Mouse (Mus musculus) hindbrain, embryonic 12.5 days (tissue): Measurements from ENCODE around the gene Ano10. TPM values are rescaled to one million over a fixed set of nuclear protein-coding genes. Genes with fewer than 3 reads are reported as not detected.

Experiments used
- ATAC-seq: fragments of 200-750 bp; cut with Nextera tagmentation; 2 replicates; pipeline ENCODE4 v1.8.0; 2017; ENCODE audit warnings: moderate TSS enrichment; ENCODE audit not compliant: low FRiP score
- H3K27ac ChIP-seq: fragments of 300-500 bp; sonication (generic); 2 replicates; pipeline ENCODE4 v1.5.1; 2016; ENCODE audit warnings: mild to moderate bottlenecking
- H3K27me3 ChIP-seq: fragments of 300-500 bp; sonication (generic); 2 replicates; pipeline ENCODE4 v1.6.1; 2016; ENCODE audit warnings: mild to moderate bottlenecking
- H3K36me3 ChIP-seq: fragments of 300-500 bp; sonication (generic); 2 replicates; pipeline ENCODE4 v1.6.1; 2016; ENCODE audit warnings: mild to moderate bottlenecking
- H3K4me1 ChIP-seq: fragments of 300-500 bp; sonication (generic); 2 replicates; pipeline ENCODE4 v1.6.1; 2016
- H3K4me2 ChIP-seq: fragments of 300-500 bp; sonication (generic); replicated peaks from 2 replicates; pipeline ENCODE4 v1.6.1; 2016; ENCODE audit warnings: mild to moderate bottlenecking
- H3K4me3 ChIP-seq: fragments of 300-500 bp; sonication (generic); 2 replicates; pipeline ENCODE4 v1.5.1; 2016; ENCODE audit warnings: mild to moderate bottlenecking
- H3K9ac ChIP-seq: fragments of 300-500 bp; sonication (generic); 2 replicates; pipeline ENCODE4 v1.6.1; 2016; ENCODE audit warnings: mild to moderate bottlenecking, moderate library complexity
- H3K9me3 ChIP-seq: fragments of 300-500 bp; sonication (generic); replicated peaks from 2 replicates; pipeline ENCODE4 v1.6.1; 2016; ENCODE audit warnings: mild to moderate bottlenecking
- WGBS: fragments of 180-500 bp; shearing (Covaris S2); methylation state at CpG from one replicate; pipeline ENCODE4 v1.1.7; 2016; 5-methylcytosine and 5-hydroxymethylcytosine counted together
- polyA plus RNA-seq: library from polyadenylated mRNA; unstranded; fragments of >200 nt; fragmentation: Nextera tagmentation; extraction: Ambion mirVana; gene quantifications from 2 replicates; pipeline ENCODE4 v1.2.1, GENCODE M21; 2016

Gene Ano10
- polyA plus RNA-seq, 1 experiment from 2014 or later: 53.6 TPM

DNA sequence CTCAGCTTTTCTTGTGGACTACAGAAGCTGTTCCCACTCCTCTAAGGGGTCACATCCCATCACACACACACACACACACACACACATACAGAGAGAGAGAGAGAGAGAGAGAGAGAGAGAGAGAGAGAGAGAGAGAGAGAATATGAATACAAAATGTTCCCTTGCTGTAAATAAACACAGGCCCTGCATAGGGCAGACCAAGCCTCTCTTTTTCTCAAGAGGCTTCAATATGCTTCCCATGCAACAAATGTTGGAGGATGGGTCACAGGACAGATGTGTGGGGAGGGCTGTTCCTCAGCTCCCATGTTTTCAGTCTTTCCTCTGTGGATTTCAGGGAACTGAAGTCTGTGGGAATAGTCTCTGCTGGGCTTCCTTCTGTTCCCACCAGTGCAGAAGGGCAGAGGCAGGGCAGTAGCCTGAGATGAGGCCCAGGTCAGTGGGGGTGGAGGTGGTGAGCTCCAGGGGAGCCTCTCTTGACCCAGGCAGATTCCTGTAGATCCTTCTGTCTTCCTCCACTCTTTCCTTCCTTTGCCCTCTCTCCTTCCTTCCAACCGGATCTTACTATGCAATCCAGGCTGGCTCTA, 107.5 kb downstream of the Ano10 start:
- peaks cover 5% of the 10 kb centered on the region; the same call in 1 of the 2 replicates for H3K36me3 ChIP-seq
- 67% methylated on average over 1 of the region's 1 CpGs for WGBS

DNA sequence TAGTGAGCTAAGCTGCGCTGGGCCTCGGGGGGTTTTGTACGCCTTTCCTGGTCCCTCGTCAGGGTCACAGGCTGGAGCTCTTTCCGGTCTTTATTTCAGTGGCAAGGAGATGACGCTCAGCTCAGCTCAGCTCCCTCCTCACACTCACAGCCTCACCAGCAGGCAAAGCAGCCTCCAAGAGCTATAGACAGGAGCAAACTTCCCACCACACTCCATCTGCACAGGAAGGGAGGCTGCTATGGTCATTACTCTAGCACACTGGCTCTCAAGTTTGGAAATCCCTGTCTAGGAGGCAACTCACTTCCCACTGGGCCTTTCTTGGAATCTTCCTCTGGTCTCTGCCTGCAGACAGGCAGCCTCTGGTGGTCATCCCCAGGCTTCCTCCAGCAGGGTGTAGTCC, 108.3 kb downstream of the Ano10 start:
- no peak overlapping the region for H3K4me2 ChIP-seq
- H3K9me3 ChIP-seq: no peaks in the 10 kb centered on the region
- peaks cover 5% of the 10 kb centered on the region; the same call in 1 of the 2 replicates for H3K36me3 ChIP-seq
- peaks cover 2% of the 10 kb centered on the region; the same call in 1 of the 2 replicates for H3K4me1 ChIP-seq
- no peak overlapping the region for H3K27ac ChIP-seq
- no peak overlapping the region for H3K4me3 ChIP-seq
- H3K9ac ChIP-seq: no peak overlapping the region
- 61% methylated on average over 6 of the region's 6 CpGs for WGBS
- ATAC-seq: no peak
- H3K27me3 ChIP-seq: no peaks in the 10 kb centered on the region

More for the DNA sequence above, 107.5 kb downstream of the Ano10 start:
- ATAC-seq: no peak
- H3K9ac ChIP-seq: no peak overlapping the region
- H3K4me1 ChIP-seq: peaks cover 2% of the 10 kb centered on the region; the same call in 1 of the 2 replicates
- H3K4me2 ChIP-seq: no peak overlapping the region
- no peak overlapping the region for H3K4me3 ChIP-seq
- H3K27ac ChIP-seq: no peak overlapping the region
- no peaks in the 10 kb centered on the region for H3K9me3 ChIP-seq
- no peaks in the 10 kb centered on the region for H3K27me3 ChIP-seq

DNA sequence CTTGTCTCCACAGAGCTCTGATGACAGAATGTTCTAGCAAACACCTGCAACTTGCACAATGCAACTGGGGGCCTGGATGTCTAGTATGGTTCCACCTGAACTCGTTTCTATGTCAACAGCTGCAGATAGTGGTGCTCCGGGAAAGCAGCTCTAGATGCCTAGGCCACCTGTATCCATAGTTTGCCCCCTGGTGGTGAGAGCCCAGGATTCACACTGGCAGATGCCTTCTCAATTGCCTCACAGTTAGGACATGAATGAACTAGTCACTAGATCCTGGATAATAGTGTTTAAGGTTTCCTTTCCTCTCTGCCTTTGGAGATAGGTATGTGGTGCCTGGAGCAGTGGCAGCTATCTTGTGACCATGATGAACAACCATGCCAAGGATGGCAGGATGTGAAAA, 109.2 kb downstream of the Ano10 start:
- no peak for ATAC-seq

DNA sequence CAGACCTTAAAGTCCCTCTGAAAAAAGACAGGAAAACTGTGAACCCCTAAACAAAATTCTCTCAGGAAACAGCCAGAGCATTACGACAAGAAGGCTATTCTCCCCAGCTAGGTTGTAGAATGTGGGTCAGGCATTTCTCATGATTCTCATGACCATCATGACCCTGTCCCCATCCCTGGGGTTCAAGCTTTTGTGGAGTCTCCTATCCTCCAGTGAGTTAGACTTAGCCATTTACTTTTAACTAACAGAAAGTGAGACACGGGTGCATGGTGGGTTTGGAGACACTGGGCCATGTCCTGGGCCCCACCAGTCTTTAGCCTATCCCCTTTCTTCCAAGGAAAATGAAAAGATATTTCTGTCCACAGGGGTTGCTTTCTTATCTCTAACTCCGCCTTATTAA, 109.9 kb downstream of the Ano10 start:
- H3K4me3 ChIP-seq: no peak overlapping the region
- H3K27me3 ChIP-seq: no peaks in the 10 kb centered on the region
- ATAC-seq: no peak
- peaks cover 5% of the 10 kb centered on the region; the same call in 1 of the 2 replicates for H3K36me3 ChIP-seq
- H3K27ac ChIP-seq: no peak overlapping the region
- no peaks in the 10 kb centered on the region for H3K9me3 ChIP-seq
- WGBS: 86% methylated on average over 3 of the region's 3 CpGs
- no peak overlapping the region for H3K9ac ChIP-seq
- no peak overlapping the region for H3K4me2 ChIP-seq
- peaks cover 2% of the 10 kb centered on the region; the same call in 1 of the 2 replicates for H3K4me1 ChIP-seq

More for the DNA sequence above, 109.2 kb downstream of the Ano10 start:
- H3K9me3 ChIP-seq: no peaks in the 10 kb centered on the region
- no peak overlapping the region for H3K4me3 ChIP-seq
- 23% methylated on average over 2 of the region's 2 CpGs for WGBS
- no peak overlapping the region for H3K9ac ChIP-seq
- H3K27me3 ChIP-seq: no peaks in the 10 kb centered on the region
- peaks cover 2% of the 10 kb centered on the region; the same call in 1 of the 2 replicates for H3K4me1 ChIP-seq
- H3K4me2 ChIP-seq: no peak overlapping the region
- H3K36me3 ChIP-seq: peaks cover 5% of the 10 kb centered on the region; the same call in 1 of the 2 replicates
- no peak overlapping the region for H3K27ac ChIP-seq

DNA sequence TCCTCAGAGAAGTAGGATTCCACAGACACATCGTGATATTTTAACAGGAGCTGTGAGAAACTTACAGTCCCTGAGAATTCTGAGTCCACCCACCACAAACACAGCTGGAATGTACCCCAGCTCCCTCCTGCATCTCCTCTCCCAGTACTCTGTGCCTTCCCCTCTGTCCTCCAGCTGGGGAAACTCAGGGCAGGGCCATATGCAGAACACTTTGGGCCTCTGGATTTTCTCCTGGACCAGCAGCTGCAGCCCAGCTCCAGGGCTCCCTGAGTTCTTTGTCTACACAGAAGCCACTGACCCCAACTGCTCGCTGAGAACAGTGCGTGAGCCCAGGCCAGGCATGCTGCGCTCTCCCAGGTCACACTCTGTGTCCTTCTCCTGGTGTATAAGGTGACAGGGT, 111.1 kb downstream of the Ano10 start:
- WGBS: 75% methylated on average over 4 of the region's 4 CpGs

DNA sequence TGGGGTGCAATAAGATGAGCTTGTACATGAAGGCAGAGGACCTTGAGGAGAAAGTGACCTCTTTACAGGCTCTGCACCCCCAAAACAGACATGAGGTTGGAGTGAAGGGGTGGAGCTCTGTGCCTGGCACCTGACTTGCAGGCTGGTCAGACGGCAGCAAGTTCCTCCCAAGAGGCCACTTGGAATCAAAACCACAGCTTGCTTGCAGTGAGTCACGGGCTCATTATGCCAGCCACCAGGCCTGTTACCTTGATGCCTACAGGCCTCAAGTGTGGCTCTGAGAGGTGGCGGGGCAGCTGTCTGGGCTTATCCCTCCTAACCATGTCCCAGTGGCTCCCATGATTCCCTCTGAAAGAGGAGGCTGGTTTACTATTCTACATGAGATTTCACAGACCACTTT, 114.1 kb downstream of the Ano10 start:
- ATAC-seq: no peak
- Histone ChIP-seq H3K27me3 (no peaks in the 10 kb centered on the region), H3K4me3 (no peak overlapping the region), H3K27ac (no peak overlapping the region), H3K9me3 (no peaks in the 10 kb centered on the region), H3K4me2 (no peak overlapping the region), H3K4me1 (0 out of 2 replicates have a peak, but pooled peaks cover 8% of the 10 kb centered on the region), H3K9ac (no peak overlapping the region), H3K36me3 (peaks cover 17% of the 10 kb centered on the region; the same call in 1 of the 2 replicates)
- WGBS: 85% methylated on average over 3 of the region's 3 CpGs

More for the DNA sequence above, 111.1 kb downstream of the Ano10 start:
- no peaks in the 10 kb centered on the region for H3K27me3 ChIP-seq
- ATAC-seq: no peak
- H3K4me3 ChIP-seq: no peak overlapping the region
- no peak overlapping the region for H3K4me2 ChIP-seq
- H3K36me3 ChIP-seq: peaks cover 5% of the 10 kb centered on the region; the same call in 1 of the 2 replicates
- 0 out of 2 replicates have a peak, but pooled peaks cover 7% of the 10 kb centered on the region for H3K4me1 ChIP-seq
- H3K27ac ChIP-seq: no peak overlapping the region
- H3K9ac ChIP-seq: no peak overlapping the region
- H3K9me3 ChIP-seq: no peaks in the 10 kb centered on the region

DNA sequence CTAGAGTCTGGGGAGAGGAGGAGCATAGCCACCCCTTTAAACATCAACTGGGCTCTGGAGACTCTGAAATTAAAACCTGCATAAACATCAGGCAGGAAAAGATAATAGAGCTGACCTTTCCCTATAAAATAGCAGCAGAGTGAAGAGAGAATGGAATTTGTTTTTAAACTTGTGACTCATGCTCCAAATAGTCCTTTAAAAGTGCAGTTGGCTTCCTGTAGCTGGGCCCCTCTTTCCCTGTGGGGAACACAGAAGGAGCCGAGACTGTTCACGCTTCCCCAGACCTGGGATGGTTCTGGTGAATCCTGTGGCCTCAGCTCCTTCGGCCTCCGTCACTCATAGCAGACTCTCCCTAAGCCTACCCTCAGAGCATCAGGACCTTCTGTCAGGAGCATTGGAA, 115.8 kb downstream of the Ano10 start:
- ATAC-seq: no peak
- Histone ChIP-seq H3K4me1 (peaks cover 13% of the 10 kb centered on the region; the same call in 1 of the 2 replicates), H3K27me3 (no peaks in the 10 kb centered on the region), H3K4me2 (no peak overlapping the region), H3K9ac (no peak overlapping the region), H3K27ac (no peak overlapping the region), H3K9me3 (no peaks in the 10 kb centered on the region), H3K36me3 (peaks cover 30% of the 10 kb centered on the region; the same call in 1 of the 2 replicates), H3K4me3 (no peak overlapping the region)
- WGBS: 66% methylated on average over 4 of the region's 4 CpGs

DNA sequence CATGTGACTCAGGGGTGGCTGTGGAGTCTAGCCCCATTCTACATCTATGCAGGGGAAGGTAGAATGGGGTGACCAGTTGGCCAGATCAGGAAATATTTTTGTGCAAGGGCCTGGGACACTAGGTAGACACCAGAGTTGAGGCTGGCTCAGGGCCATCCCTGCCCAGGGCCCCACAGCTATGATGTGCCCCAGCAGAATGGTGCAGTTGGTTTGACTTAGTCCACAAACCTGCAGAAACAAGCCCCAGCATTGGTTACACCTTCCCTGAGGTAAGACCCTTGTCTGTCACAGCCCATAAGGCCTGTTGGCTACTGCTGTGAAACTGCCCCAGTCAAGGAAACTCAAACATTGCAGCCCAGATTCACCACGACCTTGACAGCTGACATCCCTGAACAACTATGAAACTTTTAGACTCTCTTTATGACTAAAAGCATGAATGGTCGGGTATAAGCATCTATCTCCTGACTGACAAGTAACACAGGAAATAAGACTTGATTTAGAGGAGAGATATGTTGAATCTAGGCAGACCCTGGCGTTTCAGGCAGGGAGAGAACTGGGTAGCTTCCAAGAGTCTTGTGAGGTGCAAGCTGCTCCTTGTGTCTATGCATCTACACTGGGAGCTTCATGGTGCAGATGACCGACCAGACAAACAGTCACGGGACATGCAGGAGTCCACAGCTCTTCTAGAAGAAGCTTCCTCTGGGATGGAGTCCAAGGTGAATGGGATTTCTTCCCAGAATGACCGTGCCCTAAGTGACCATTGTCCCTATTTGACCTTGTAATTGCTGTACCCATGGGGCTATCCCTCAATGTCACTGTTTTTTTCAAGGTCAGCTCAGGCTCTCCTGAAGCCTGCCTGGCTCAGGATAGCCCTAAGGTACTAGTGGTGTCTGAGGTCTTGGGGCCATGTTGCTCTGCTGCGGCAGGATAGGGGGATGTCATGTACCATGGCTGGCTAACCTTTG, 116.7 kb downstream of the Ano10 start:
- Histone ChIP-seq H3K27ac (no peak overlapping the region), H3K27me3 (no peaks in the 10 kb centered on the region), H3K9me3 (no peaks in the 10 kb centered on the region), H3K4me3 (no peak overlapping the region), H3K36me3 (peaks cover 28% of the 10 kb centered on the region), H3K4me1 (peaks cover 13% of the 10 kb centered on the region; the same call in 1 of the 2 replicates), H3K4me2 (no peak overlapping the region), H3K9ac (no peak overlapping the region)
- WGBS: 86% methylated on average over 7 of the region's 7 CpGs
- no peak for ATAC-seq

DNA sequence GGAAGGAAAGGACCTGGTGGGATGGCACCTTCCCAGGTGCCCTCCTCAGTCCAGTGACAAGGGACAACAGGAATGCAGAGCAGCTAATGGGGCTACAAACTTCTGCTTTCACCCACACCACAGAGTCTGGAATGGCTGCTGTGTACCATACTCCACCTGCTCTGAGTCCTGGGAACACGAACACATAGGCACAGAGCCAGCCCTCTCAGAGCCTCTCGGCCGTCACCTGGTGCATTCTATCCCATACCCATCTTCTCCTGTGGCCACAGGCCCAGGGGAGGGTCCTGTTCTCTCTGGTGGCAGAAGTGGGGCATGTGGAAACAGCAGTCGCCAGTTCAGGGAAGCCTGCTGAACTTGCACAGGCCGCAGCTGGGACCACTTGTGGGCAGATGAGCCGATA, 119.5 kb downstream of the Ano10 start:
- H3K36me3 ChIP-seq: peaks cover 33% of the 10 kb centered on the region
- ATAC-seq: no peak
- H3K27me3 ChIP-seq: no peaks in the 10 kb centered on the region
- no peak overlapping the region for H3K27ac ChIP-seq
- no peak overlapping the region for H3K4me2 ChIP-seq
- peaks cover 13% of the 10 kb centered on the region; the same call in 1 of the 2 replicates for H3K4me1 ChIP-seq
- H3K9ac ChIP-seq: no peak overlapping the region
- H3K4me3 ChIP-seq: no peak overlapping the region
- 90% methylated on average over 6 of the region's 6 CpGs for WGBS
- H3K9me3 ChIP-seq: no peaks in the 10 kb centered on the region

DNA sequence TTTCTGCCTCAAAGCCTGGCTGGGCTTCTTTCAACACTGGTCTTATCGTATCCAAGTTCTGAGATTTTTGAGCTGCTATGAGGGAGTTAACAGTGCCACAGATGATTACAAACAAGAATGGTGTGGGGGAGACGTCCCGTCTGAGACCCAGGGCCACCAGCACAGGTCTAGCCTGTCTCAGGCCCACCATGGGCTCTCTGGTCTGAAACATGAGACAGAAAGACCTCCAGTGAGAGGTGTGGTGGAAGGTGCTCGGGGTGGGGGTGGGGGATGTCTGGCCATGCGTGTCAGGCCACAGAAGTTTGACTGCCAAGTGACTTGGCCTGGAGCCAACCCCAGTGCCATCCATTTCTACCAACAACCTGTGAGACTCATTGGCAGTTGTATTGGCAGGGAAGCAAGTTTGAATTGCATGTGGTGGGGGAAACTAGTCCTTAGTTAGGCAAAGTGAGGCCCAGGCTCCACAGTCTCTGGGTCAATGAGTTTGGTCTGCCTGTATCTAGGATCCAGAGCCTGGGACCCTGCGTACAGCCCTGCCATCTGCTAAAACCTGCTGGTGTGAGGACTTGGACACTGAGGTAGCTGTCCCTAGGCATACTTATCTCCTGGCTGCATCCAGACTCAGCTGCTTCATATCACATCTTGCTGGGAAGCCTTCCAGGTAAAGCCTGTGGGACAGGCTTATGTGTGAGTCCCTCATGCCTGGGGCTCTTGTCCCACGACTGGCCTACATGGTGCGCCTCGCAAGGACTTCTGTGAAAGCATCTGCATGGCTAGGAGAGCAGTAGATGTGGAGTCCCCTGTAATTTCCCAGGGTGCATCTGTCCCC, 120.6 kb downstream of the Ano10 start:
- Histone ChIP-seq H3K27ac (no peak overlapping the region), H3K27me3 (no peaks in the 10 kb centered on the region), H3K9ac (no peak overlapping the region), H3K4me3 (no peak overlapping the region), H3K4me1 (peaks cover 11% of the 10 kb centered on the region; the same call in 1 of the 2 replicates), H3K9me3 (no peaks in the 10 kb centered on the region), H3K36me3 (peaks cover 35% of the 10 kb centered on the region), H3K4me2 (no peak overlapping the region)
- no peak for ATAC-seq
- 85% methylated on average over 9 of the region's 9 CpGs for WGBS

DNA sequence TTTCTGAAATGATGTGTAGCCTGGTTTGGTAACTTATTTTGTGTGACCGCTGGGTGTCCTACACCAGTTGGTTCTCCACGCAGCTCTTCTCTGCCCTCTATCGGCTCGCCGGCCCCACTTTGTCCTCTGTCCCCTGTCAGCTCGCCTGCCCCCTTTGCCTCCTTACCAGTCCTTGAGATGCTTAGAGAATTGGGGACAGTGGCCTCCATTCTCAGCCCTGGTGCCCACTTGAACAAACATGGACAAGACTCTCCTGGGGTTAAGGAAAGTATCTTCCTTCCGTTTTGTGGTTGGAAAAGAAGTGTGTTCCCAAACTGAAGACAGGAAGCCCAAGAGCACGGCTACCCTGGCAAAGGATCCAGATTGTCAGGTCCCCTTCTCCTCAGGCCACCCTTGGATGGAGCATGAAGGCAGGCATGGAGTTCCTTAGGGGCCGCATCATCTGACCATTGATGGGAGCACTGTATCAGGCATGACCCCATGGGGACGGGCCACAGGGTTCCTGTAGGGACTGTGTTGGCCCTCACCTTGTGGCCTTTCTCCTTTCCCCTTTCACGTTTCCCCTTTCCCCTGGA, 121.5 kb downstream of the Ano10 start:
- no peaks in the 10 kb centered on the region for H3K27me3 ChIP-seq
- no peak overlapping the region for H3K9ac ChIP-seq
- no peaks in the 10 kb centered on the region for H3K9me3 ChIP-seq
- ATAC-seq: no peak
- H3K4me2 ChIP-seq: no peak overlapping the region
- H3K4me1 ChIP-seq: peaks cover 4% of the 10 kb centered on the region; the same call in 1 of the 2 replicates
- H3K4me3 ChIP-seq: no peak overlapping the region
- H3K36me3 ChIP-seq: peaks cover 40% of the 10 kb centered on the region
- H3K27ac ChIP-seq: no peak overlapping the region
- WGBS: 88% methylated on average over 11 of the region's 11 CpGs
